Comparison of ENCODE assay signal across 9 mouse cellular contexts in the genomic region with DNA sequence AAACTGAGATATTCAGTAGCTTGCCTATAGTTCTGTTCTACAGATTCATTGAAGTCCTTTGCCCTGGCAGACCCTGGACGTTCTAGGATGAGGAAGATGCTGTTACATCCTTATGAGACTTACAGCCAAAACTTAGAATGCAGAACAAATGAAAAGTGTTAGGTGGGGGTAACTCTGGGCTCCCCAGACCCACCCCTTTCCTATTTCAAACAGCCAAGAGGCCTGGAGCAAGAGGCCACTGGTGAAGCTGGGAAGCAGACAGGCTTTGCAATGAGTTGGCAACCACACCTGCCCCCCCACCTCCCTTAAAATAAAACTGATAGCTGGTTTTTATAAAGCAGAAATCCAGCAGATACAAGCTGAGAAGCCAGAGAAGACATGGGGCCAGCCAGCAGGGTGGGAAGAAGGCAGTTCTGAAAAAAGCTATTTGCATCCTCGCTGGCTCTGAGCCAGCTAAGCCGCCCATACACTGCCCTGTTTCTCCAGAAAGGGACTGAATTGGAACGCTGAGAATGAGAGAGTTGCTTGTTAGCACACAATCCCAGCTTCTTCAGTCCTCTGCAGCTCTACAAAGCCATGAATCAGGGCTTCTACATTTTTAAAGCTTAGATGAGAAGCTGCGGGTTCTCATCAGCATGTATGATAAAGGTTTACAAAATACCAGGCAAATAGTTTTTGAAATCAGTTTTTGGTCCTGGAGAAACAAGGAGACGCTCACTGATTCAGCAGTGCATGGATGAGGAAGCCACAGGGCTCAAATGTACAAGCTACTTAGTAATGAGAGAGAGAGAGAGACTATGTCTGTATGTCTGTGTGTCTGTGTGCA. TPM values are rescaled to one million over a fixed set of nuclear protein-coding genes. Genes with fewer than 3 reads are reported as not detected.
DNase-seq lines count a peak whose midpoint lies in the region; ATAC-seq lines count a peak whose summit lies in the region.
"Had no signal": no experiment of that assay in that cellular context is flagged by ENCODE, and none has a peak within 500 bp of the region (broad histone marks: within the 10 kb centered on the region; RNA-seq: fewer than 3 reads in every experiment).

No protein-coding gene starts in this region.

- WGBS in intestine, embryonic 16.5 days: 37% methylated on average over 6 of the region's 6 CpGs
- 40% methylated on average over 6 of the region's 6 CpGs for WGBS in neural tube, embryonic 12.5 days

- peak overlapping the region; percentile 14; the same call in 1 of the 2 replicates for H3K27ac ChIP-seq in intestine, embryonic 16.5 days (ENCODE audit: low read length)
- H3K27ac ChIP-seq in neural tube, embryonic 12.5 days: peak overlapping the region; percentile 47; the same call in 1 of the 2 replicates
- H3K27ac ChIP-seq: liver, embryonic 14.5 days had no signal

- H3K9me3 ChIP-seq in intestine, embryonic 16.5 days (ENCODE audit: control insufficient read depth, low read length): no peaks in the 10 kb centered on the region
- no peaks in the 10 kb centered on the region for H3K9me3 ChIP-seq in neural tube, embryonic 12.5 days

- intact Hi-C loops in gastrocnemius, postnatal 36 days (cut with DNase I): no loop called here

- H3K4me1 ChIP-seq in intestine, embryonic 16.5 days (ENCODE audit: control insufficient read depth, insufficient read depth, low read length): 0 out of 2 replicates have a peak, but pooled peaks cover 3% of the 10 kb centered on the region
- peaks cover 13% of the 10 kb centered on the region for H3K4me1 ChIP-seq in neural tube, embryonic 12.5 days

- no peaks in the 10 kb centered on the region for H3K36me3 ChIP-seq in intestine, embryonic 16.5 days (ENCODE audit: control insufficient read depth, insufficient read depth, low read length)
- H3K36me3 ChIP-seq in neural tube, embryonic 12.5 days: no peaks in the 10 kb centered on the region

- no peak overlapping the region for H3K4me3 ChIP-seq in intestine, embryonic 16.5 days (ENCODE audit: low read length)
- H3K4me3 ChIP-seq in neural tube, embryonic 12.5 days: 0 out of 2 replicates have a peak overlapping the region, but pooled peaks have one; percentile 3

- peak; percentile 58 for DNase-seq in ZHBTc4 (ENCODE audit: low read depth, low spot score)
- DNase-seq in cerebellum, postnatal 14 days: peak; percentile 76
- DNase-seq in gastrocnemius, postnatal 36 days: peak; percentile 31 to 38
- DNase-seq in left cerebral cortex, adult 8-10 months (ENCODE audit: low spot score in 2 of 2): peak; percentile 75 to 88
- no peak for DNase-seq in spleen, postnatal 4 days (ENCODE audit: low spot score in 2 of 2)
- DNase-seq in thymus, adult 18-20 months: no peak

- no peak overlapping the region for H3K4me2 ChIP-seq in intestine, embryonic 16.5 days (ENCODE audit: low read depth, low read length)
- peak overlapping the region; percentile 5; the same call in 1 of the 2 replicates for H3K4me2 ChIP-seq in neural tube, embryonic 12.5 days (replicated peaks)

- H3K27me3 ChIP-seq in intestine, embryonic 16.5 days (replicated peaks; ENCODE audit: control insufficient read depth, insufficient read depth, low read length): no peaks in the 10 kb centered on the region
- no peaks in the 10 kb centered on the region for H3K27me3 ChIP-seq in neural tube, embryonic 12.5 days (replicated peaks)

- peak; percentile 71 for ATAC-seq in intestine, embryonic 16.5 days
- ATAC-seq in neural tube, embryonic 12.5 days (ENCODE audit: low FRiP score, low read depth): peak; percentile 87

- H3K9ac ChIP-seq in intestine, embryonic 16.5 days (ENCODE audit: low read depth, low read length): no peak overlapping the region
- H3K9ac ChIP-seq in neural tube, embryonic 12.5 days: no peak overlapping the region
- H3K9ac ChIP-seq: liver, embryonic 14.5 days had no signal

RNA-seq across cellular contexts. Expression of a gene that starts 48.8 kb away (rescaled TPM):
- total RNA-seq in gastrocnemius, postnatal 36 days (2021): 1 to 10 TPM; 1.3 to 2.3 TPM
- 9.5 and 9.6 TPM in 2 replicates for polyA plus RNA-seq in intestine, embryonic 16.5 days (2015; fragmentation: Nextera tagmentation; extraction: Ambion mirVana)
- 1 to 10 TPM; 5.8 to 6.6 (median 6.2) TPM for total RNA-seq in left cerebral cortex, adult 8-10 months (2022)
- 16.1 and 17.5 TPM in 2 replicates for polyA plus RNA-seq in neural tube, embryonic 12.5 days (2016; fragmentation: Nextera tagmentation; extraction: Ambion mirVana)

Comparison
In these comparisons a context has a peak if more than half of its experiments do, and no peak if none do; other contexts are left out.
1. DNase-seq: peak in ZHBTc4 (single experiment), cerebellum, postnatal 14 days (2 of 2), gastrocnemius, postnatal 36 days (2 of 2) and left cerebral cortex, adult 8-10 months (2 of 2); none in spleen, postnatal 4 days (0 of 2) and thymus, adult 18-20 months (0 of 2).